Mouse (Mus musculus) retina, adult 2 months (tissue): Measurements from ENCODE around the gene Rassf8.

Experiments used
- DNase-seq: peaks from one replicate; pipeline ENCODE4 v3.0.0-alpha.2; 2012; ENCODE audit warnings: low read depth, low spot score

Gene Rassf8

DNA sequence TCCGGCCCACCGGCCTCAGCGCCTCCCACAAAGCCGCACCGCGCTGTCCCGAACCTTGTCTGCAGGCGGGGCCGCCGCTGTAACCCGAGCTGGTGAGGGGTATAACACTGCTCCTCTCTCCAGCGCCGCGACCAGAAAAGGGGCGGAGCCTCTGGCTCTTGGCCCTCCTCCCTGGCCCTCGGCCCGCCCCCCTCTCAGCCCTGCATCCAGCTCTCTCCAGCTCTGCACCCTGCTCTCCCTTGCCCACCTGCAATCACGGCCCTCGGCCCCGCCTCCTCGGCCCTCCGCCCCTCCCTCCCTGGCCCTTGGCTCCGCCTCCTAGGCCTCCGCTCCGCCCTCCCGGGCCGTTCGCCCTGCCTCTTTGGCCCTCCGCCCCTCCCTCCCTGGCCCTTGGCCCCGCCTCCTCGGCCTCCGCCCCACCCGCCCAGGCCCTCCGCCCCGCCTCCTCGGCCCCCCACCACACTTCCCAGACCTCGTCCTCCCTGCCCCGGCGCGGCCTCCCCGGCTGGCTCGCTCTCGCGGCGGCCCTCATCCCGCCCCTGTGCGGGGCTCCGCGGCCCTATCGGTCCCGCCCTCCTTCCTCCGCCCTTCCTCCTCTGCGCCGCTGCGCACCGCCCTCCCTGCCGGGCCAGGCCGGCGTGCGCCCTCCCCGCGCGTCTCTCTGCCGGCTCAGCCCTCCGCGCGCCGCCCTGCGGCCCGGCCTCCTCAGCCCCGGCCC, at the start of gene Rassf8:
Gene Rassf8, plus strand, starts transcription at position 617 of the 718 bp plus-strand sequence.
- peak; percentile 68 for DNase-seq

- no peak for DNase-seq
Observed at GRCm38 (mm10) chr6:145701021-145701540, 45.5 kb upstream of the Rassf8 start.

DNA sequence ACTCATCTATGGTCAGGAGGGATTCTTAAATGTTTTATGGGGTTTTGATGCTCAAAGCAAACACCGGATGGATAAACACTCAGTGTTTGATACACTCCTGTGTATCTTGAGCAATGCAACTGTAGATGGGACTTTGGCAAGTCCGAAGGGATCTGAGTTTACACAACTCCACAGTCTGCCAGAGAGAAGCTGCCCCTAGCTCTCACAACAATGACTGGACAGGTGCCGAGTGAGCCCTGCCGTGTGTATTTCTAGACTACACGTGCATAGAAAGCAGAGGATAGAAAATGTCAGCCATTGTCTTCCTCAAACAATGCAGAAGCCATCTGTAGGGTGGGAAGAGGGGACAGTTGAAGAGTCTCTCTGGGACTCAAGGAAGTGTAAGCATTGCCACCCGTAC, 42.9 kb upstream of the Rassf8 start:
- no peak for DNase-seq

DNA sequence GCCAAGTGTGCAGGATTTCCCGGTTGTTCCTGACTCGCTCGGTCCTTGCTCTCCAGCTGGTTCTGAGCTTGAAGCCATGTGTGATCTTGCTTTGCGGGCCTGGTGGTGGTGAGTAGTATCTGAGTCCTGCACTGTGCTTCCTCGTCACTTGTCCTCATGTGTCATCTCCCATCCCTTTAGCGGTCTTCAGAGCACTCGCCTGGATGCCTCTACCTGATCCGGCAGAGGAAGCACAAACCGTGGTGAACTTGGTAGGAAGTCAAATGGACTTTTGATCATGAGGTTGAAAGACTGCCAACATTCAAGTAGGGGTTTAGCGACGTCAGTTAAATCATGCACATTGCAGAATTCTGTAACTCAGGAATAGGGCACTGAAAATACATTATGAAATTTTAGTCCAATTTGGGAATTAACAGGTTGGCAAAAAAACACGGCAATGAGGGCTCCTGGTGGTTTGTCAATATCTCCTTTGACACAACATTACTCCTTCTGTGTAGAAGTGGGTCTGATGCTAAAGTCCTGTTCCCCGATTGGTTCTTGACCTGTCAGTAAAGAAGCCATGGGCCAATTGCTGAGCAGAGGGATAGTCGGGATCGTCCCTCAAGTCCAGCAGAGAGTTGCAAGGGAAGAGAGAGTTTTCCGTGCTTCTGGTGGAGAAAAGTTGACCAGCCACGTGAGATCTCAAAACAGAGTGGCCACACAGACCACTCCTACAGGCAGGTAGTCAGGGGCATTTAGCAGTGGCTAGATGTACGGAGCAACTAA, 36.4 kb upstream of the Rassf8 start:
- DNase-seq: no peak

GRCm38 (mm10) chr6:145710797-145711196, 35.8 kb upstream of the Rassf8 start:
- DNase-seq: no peak

DNA sequence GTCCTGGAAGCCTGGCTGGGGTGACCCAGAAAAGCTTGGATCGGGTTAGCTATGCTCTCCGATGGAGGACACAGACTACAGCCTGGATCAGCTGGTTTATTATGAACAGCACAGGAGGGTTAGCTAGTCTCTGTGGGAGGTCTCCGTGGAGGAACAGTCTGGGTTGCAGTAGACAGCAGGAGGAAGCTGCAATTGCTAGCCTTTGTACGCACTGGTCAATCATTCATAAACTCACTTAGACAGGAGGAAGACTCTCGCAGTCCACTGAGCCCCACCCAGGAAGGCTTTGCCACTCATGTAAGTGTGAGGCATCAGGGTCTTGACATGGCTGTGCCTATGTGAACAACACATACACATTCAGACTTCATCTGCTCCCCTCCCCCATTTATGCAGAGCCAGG, 35.2 kb upstream of the Rassf8 start:
- no peak for DNase-seq

- no peak for DNase-seq
Observed at GRCm38 (mm10) chr6:145713241-145714114, 33.1 kb upstream of the Rassf8 start.

GRCm38 (mm10) chr6:145714131-145714530, 32.4 kb upstream of the Rassf8 start:
- no peak for DNase-seq

- peak; percentile 85 for DNase-seq
Observed at GRCm38 (mm10) chr6:145722596-145722995, 24.0 kb upstream of the Rassf8 start.

DNA sequence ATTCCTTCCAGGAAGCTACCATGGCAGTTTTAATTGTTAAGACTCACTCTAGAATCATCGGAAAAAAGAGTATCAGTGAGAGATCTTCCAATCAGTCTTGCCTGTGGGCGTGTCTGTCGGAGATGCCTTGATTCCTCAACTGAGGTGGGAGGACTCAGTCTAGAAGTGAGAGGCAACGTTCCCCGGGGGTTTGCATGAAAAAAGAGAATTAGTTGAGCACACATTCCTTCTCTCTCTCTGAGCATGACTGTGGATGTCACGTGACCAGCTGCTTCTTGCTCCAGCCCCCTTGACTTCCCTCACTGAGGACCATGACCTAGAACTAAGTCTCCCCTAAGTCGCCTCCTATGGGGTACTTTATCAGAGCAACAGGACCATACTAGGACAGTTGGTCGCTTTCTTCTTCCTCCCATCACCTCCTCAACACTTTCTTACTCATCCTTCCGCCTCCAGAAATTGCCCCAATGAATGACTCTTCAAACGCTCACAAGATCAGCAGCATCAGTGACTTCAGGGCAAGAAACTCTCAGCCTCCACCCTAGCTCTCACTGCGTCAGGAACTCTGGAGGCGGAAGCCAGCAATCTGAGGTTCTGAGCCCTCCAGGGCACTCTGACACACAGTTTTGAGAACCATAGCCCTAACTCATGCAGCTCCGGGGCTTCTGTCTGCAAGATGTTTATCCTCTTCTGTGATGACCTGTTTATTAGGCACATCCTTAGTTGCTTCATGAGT, 23.3 kb upstream of the Rassf8 start:
- no peak for DNase-seq

DNA sequence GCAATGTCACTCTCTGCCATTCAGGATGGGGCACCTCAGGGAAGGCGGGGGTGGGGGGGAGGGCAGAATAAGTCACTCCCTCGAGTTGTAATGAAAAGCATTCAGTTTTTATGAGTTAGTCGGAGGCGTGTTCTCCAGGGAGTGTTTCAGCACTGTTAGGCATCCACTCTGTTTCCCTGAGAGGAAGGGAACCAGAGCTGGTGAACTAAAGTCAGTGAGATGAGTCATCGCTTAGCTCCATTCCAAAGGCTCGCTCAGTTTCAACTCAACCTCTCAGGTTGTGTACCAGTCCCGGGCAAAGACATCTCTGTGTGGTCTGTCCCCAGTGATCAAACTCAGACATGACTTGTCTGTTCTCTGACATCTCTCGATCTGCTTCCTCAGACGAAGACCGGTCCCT, 20.7 kb upstream of the Rassf8 start:
- DNase-seq: no peak

DNA sequence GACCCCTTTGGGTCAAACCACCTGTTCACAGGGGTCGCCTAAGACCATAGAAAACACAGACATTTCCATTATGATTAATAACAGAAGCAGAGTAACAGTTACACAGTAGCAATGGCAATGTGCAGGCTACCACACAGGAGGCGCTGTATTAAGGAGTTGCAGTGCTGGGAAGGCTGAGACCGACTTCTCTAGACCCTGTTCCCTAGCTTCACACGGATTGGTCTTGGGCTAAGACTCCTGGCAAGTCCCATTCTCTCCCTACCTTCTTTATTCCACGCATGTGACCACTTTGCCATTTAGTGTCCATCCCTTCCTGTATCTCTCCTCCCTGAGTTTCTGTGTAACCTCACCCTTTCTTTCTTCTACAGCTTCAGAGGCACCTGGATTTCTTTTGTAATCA, 19.6 kb upstream of the Rassf8 start:
- no peak for DNase-seq

GRCm38 (mm10) chr6:145732868-145733267, 13.7 kb upstream of the Rassf8 start:
- no peak for DNase-seq

GRCm38 (mm10) chr6:145733276-145733675, 13.3 kb upstream of the Rassf8 start:
- DNase-seq: no peak

DNA sequence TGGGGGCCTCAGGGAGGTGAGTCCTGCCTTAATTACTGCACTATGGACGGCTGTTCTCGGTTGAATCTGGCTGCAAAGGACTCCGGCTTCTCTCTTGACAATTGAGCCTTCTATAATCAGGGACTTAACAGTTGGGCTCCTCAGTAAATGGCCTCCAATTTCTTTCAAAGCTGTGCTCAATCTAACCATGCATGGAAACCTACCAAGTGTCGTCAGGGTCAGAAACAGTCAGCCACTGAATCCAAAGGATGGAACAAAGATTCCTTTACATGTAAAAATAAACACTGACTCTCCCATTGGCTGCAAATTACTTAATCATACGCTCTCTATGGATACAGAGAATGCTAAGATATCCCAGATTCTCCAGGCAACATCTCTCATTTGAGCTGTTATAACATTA, 12.6 kb upstream of the Rassf8 start:
- DNase-seq: no peak

DNA sequence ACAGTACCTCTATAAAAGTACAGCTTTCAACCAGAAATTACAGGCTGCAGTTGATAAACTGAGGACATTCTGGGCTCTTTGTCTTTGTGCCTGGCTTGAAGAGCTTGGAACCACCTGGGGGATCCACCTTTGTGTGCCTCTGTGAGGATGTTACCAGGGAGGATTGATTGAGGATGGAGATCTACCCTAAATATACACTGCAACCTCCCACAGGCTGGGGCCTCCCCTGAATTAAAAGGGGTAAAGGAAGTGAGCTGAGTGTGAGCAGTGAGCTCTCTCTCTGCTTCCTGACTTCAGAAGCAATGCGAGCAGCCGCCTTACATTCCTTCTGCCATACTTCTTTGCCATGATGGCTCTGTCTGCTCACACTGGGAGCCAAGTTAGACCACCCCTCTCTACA, 10.4 kb upstream of the Rassf8 start:
- no peak for DNase-seq

- DNase-seq: no peak
Observed at GRCm38 (mm10) chr6:145739231-145739630, 7.3 kb upstream of the Rassf8 start.

DNA sequence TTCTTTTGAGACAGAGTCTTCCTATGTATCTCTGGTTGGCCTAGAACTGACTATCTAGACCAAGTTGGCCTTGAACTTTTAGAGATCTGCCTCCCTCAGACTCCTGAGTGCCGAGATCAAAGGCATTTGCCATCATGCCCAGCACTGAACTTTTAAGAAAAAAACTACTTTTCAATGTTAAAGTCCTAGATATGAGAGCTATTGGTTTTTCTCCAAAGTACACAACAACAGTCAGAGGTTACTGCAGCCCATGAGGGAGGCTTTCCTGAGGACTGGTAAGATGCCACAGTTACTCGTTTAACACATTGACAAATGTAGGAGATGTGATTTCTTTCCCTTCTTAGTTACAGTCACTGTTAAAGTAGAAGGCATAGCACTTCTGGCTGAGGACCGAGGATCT, 6.5 kb upstream of the Rassf8 start:
- DNase-seq: no peak

- DNase-seq: no peak
Observed at GRCm38 (mm10) chr6:145745291-145745690, 1.3 kb upstream of the Rassf8 start.

DNA sequence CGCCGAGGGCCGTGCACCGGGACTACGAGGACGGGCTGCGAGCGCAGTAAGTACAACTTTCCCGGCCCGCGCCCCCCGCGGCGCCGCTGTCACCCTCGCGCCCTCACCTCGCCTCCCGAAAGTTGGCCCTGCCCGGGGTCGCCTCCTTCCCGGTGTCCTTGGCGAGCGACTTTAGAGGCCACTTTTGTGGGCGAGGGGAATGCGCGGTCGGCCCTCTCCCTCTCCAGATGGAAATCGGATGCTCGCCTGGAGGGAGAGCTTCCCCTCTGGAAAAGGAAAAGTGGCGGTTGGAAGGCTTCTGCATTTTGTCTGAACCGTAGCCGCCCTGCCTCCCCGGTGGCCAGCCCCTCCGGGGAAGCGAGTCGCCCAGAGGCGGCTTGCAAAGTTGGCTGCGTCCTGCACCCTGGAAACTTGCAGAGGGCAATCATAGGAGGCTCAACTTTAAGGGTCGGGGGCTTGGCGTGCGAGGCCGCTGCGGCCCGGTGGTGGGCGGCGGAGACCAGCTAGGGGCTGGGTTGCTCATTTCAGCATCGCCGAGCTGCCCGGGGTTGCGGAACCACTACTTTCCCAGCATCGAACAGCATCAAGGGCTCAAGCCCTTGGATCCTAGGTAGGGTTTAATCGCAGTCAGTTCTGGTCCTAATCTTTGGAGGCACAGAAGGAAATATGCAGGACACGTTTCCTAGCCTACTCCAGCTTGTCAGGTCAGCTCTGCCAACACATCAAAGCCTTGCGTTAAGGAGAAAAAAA, 548 bp downstream of the Rassf8 start:
- DNase-seq: no peak
